Mouse (Mus musculus): ENCODE data around the gene Plce1.

DNA sequence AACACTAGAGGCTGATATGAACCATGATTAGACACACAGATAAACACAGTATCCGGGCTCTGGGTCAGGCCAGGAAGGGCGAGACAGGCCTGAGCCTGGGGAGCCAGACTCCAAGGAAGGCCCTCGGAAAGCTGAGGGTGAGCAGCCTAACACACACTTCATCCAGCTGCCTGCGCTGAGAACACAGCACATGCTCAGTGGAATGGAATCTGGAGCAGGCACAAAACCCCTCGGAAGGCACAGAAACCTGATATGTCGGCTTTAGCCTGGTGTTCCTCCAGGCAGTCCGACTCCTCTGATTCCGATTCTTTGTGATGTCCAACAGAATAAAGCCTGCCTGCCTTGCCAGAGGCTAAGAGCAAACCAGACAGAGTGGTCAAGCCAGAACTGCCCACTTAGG, 39.0 kb upstream of the Plce1 start:
- TF ChIP-seq CTCF (IDR thresholded peaks at IDR 0.05; ENCODE audit: low read depth, low read length) = no peak
- no peak for TF ChIP-seq POLR2A (IDR thresholded peaks at IDR 0.05; ENCODE audit: borderline replicate concordance, low read depth, low read length)
